ENCODE assay signal across 21 mouse cellular contexts in genomic region chr6:4521031-4521430, GRCm38 (mm10). TPM values are rescaled to one million over a fixed set of nuclear protein-coding genes. Genes with fewer than 3 reads are reported as not detected.
DNase-seq lines count a peak whose midpoint lies in the region; ATAC-seq and TF ChIP-seq lines count a peak whose summit lies in the region.
"Had no signal": no experiment of that assay in that cellular context is flagged by ENCODE, and none has a peak within 500 bp of the region (broad histone marks: within the 10 kb centered on the region; RNA-seq: fewer than 3 reads in every experiment).

No protein-coding gene starts in this region.

- no peak for ATAC-seq in kidney, embryonic 15.5 days (replicated peaks; ENCODE audit: low FRiP score)
- ATAC-seq: forebrain, embryonic 16.5 days; intestine, embryonic 15.5 days had no signal

- H3K9ac ChIP-seq in kidney, embryonic 15.5 days, result no peak overlapping the region
- H3K9ac ChIP-seq: embryonic facial prominence, embryonic 12.5 days; heart, embryonic 12.5 days; hindbrain, embryonic 14.5 days; intestine, embryonic 15.5 days had no signal

- no peaks in the 10 kb centered on the region for H3K27me3 ChIP-seq in kidney, embryonic 15.5 days
- no peaks in the 10 kb centered on the region for H3K27me3 ChIP-seq in myocyte (ENCODE audit: control insufficient read depth, insufficient read depth, insufficient read length)
- H3K27me3 ChIP-seq: CH12.LX; embryonic facial prominence, embryonic 12.5 days; heart, embryonic 12.5 days; intestine, embryonic 15.5 days had no signal

- no peaks in the 10 kb centered on the region for H3K9me3 ChIP-seq in kidney, embryonic 15.5 days (replicated peaks)
- H3K9me3 ChIP-seq: embryonic facial prominence, embryonic 12.5 days; heart, embryonic 12.5 days; hindbrain, embryonic 10.5 days; intestine, embryonic 15.5 days had no signal

- H3K27ac ChIP-seq in kidney, embryonic 15.5 days, result 0 out of 2 replicates have a peak overlapping the region, but pooled peaks have one; percentile 37
- H3K27ac ChIP-seq: embryonic facial prominence, embryonic 12.5 days; hindbrain, embryonic 10.5 days; hindbrain, embryonic 14.5 days; intestine, embryonic 15.5 days had no signal

- H3K79me2 ChIP-seq in myocyte (ENCODE audit: control insufficient read depth, insufficient read depth), result peaks cover under 1% of the 10 kb centered on the region

- H3K4me1 ChIP-seq in kidney, embryonic 15.5 days, result no peaks in the 10 kb centered on the region
- H3K4me1 ChIP-seq: embryonic facial prominence, embryonic 12.5 days; heart, embryonic 12.5 days; hindbrain, embryonic 10.5 days; intestine, embryonic 15.5 days had no signal

- peak; percentile 46 for DNase-seq in adrenal gland, adult 2 months
- no peak for DNase-seq in adrenal gland, adult 18-20 months (ENCODE audit: low spot score in 2 of 2)
- DNase-seq in kidney, adult 9 months, result no peak
- DNase-seq in adrenal gland, postnatal 36 days, result peak; percentile 20 to 49
- DNase-seq in frontal cortex, postnatal 25 days (ENCODE audit: low spot score in 2 of 2), result no peak
- no peak for DNase-seq in layer of hippocampus, postnatal 36 days
- DNase-seq: cerebellum, adult 18-20 months; cerebellum, postnatal 10 days; gastrocnemius, adult 2 months; gastrocnemius, postnatal 25 days; kidney, adult 18-20 months had no signal

- peaks cover 70% of the 10 kb centered on the region for H3K36me3 ChIP-seq in kidney, embryonic 15.5 days
- H3K36me3 ChIP-seq in myocyte (ENCODE audit: control insufficient read depth, insufficient read depth), result peaks cover 68% of the 10 kb centered on the region

- no peak overlapping the region for H3K4me2 ChIP-seq in kidney, embryonic 15.5 days
- H3K4me2 ChIP-seq in myocyte (ENCODE audit: low read depth), result no peak overlapping the region
- H3K4me2 ChIP-seq: embryonic facial prominence, embryonic 12.5 days; heart, embryonic 12.5 days; hindbrain, embryonic 14.5 days; intestine, embryonic 15.5 days had no signal

- TF ChIP-seq POLR2A in myocyte (IDR thresholded peaks at IDR 0.05; ENCODE audit: insufficient read length, low read depth), result no peak

- no peak overlapping the region for H3K4me3 ChIP-seq in kidney, embryonic 15.5 days (replicated peaks)
- no peak overlapping the region for H3K4me3 ChIP-seq in myocyte
- H3K4me3 ChIP-seq: embryonic facial prominence, embryonic 12.5 days; gastrocnemius, adult 2 months; heart, embryonic 12.5 days; hindbrain, embryonic 10.5 days; intestine, embryonic 15.5 days had no signal

- 89% methylated on average over 3 of the region's 3 CpGs for WGBS in kidney, embryonic 15.5 days

- no peak overlapping the region for H3ac ChIP-seq in myocyte (ENCODE audit: control insufficient read depth, insufficient read length)

TF ChIP-seq in myocyte, 11 proteins besides CTCF, POLR2A, EP300 and RAD21:
- TF ChIP-seq CEBPB (IDR thresholded peaks at IDR 0.05; ENCODE audit: insufficient read depth, poor library complexity, severe bottlenecking), result no peak
- no peak for TF ChIP-seq REST (IDR thresholded peaks at IDR 0.05; ENCODE audit: insufficient read depth, insufficient read length)
- TF ChIP-seq POLR2AphosphoS2 (IDR thresholded peaks at IDR 0.05; ENCODE audit: insufficient read length, low read depth), result peak; percentile 27

RNA-seq across cellular contexts. Expression of gene Col1a2, which starts 16.4 kb away (rescaled TPM):
- 100 to 1,000 TPM in 1 of 2 experiments, 10 to 100 TPM in 1; 56.3 to 121 TPM for total RNA-seq in adrenal gland, adult 2 months (2021)
- polyA plus RNA-seq in adrenal gland, adult 2 months (2012; rRNA removed), result 41.9 and 43.7 TPM in 2 replicates
- total RNA-seq in adrenal gland, adult 18-20 months (2021), result 10 to 100 TPM; 51.2 to 77.6 TPM
- 610 and 639 TPM in 2 replicates for polyA plus RNA-seq in kidney, embryonic 15.5 days (2015; fragmentation: Nextera tagmentation; extraction: Ambion mirVana)
- total RNA-seq in adrenal gland, postnatal 36 days (2021), result 100 to 1,000 TPM; 123 to 220 TPM
- polyA plus RNA-seq in myocyte (2012; fragmentation: generic; extraction: Trizol), result 627 TPM
- 10 to 100 TPM; 10.7 to 19.2 TPM for total RNA-seq in layer of hippocampus, postnatal 36 days (2021)
- total RNA-seq: CH12.LX; granulocyte monocyte progenitor cell, adult 5-6 weeks had no signal

Comparison
In these comparisons a context has a peak if more than half of its experiments do, and no peak if none do; other contexts are left out.
1. DNase-seq: peak in adrenal gland, adult 2 months (single experiment) and adrenal gland, postnatal 36 days (2 of 2); none in adrenal gland, adult 18-20 months (0 of 2), kidney, adult 9 months (single experiment), frontal cortex, postnatal 25 days (0 of 2) and layer of hippocampus, postnatal 36 days (0 of 2).